Mouse (Mus musculus) cortical plate, adult 2 months (tissue): ENCODE data around the gene Skint9. TPM values are rescaled to one million over a fixed set of nuclear protein-coding genes. Genes with fewer than 3 reads are reported as not detected.
"Not testable (repeated sequence)": the region's sequence is repeated elsewhere in the genome, so short reads cannot be mapped to it uniquely, and the experiment has no call there.

ENCODE experiments used
- H3K27ac ChIP-seq: fragments of 200-500 bp; 2 replicates; pipeline ENCODE4 v1.5.1; 2012; ENCODE audit warnings: low read length, control low read depth, inconsistent platforms; ENCODE audit not compliant: insufficient read depth
- H3K4me1 ChIP-seq: fragments of 200-500 bp; 2 replicates; pipeline ENCODE4 v1.6.1; 2011; ENCODE audit warnings: low read length; ENCODE audit not compliant: control insufficient read depth, insufficient read depth
- H3K4me3 ChIP-seq: fragments of 200-500 bp; 2 replicates; pipeline ENCODE4 v1.5.1; 2011; ENCODE audit warnings: mild to moderate bottlenecking, low read length, control low read depth; ENCODE audit not compliant: insufficient read depth
- CTCF ChIP-seq: fragments of 200-500 bp; IDR thresholded peaks from 2 replicates; pipeline ENCODE4 v1.5.1; 2011; ENCODE audit warnings: mild to moderate bottlenecking, control low read depth, low read length; ENCODE audit not compliant: insufficient read depth; ENCODE audit errors: extremely low read depth
- POLR2A ChIP-seq: fragments of 200-500 bp; IDR thresholded peaks from 2 replicates; pipeline ENCODE4 v1.6.1; 2011; ENCODE audit warnings: mild to moderate bottlenecking, low read length, control low read depth; ENCODE audit not compliant: insufficient read depth; ENCODE audit errors: extremely low read depth
- polyA plus RNA-seq: library from polyadenylated mRNA; depleted of rRNA; stranded (reverse); fragments of >200 nt; gene quantifications from 2 replicates; pipeline ENCODE4 v1.2.3, GENCODE M21; 2012; rRNA removed

Skint9 gene
- polyA plus RNA-seq: not detected in 2 replicates

- TF ChIP-seq CTCF (no peak), POLR2A (no peak)
- no peak within 1 kb of the TSS for H3K27ac ChIP-seq
- no peaks in the 10 kb centered on the region for H3K4me1 ChIP-seq
- no peak within 1 kb of the TSS for H3K4me3 ChIP-seq
These were observed at the start of gene Skint9 for GRCm38 (mm10) chr4:112433885-112434284. Gene Skint9, minus strand, starts transcription at chr4:112433985.

DNA sequence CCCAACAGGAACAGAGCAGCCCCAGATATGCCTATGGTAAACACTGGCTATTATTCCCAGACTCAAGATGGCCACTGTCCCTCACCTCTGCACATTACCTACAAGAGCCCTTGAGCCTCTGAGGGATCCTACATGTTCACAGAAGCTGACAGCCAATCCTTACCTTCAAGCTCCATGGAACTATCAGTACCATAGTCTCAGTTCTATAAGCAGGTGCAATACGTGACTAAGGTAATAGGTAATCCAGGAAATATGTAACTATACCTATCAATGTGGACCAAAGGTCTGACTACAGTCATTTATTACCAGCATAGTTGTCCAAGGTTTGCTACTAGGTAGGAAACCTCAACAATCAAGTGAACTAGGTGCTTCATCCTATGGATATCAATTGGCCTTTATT, 1.1 kb downstream of the Skint9 start:
- Histone ChIP-seq H3K27ac (no peak overlapping the region), H3K4me1 (no peaks in the 10 kb centered on the region), H3K4me3 (no peak overlapping the region)
- no peak for TF ChIP-seq POLR2A
- TF ChIP-seq CTCF: no peak

GRCm38 (mm10) chr4:112432223-112432622, 1.6 kb downstream of the Skint9 start:
- H3K4me3 ChIP-seq: no peak overlapping the region
- H3K27ac ChIP-seq: no peak overlapping the region
- no peaks in the 10 kb centered on the region for H3K4me1 ChIP-seq
- no peak for TF ChIP-seq POLR2A
- TF ChIP-seq CTCF: no peak

- not testable (repeated sequence) for H3K4me1 ChIP-seq, H3K27ac ChIP-seq, H3K4me3 ChIP-seq
These were observed 84.7 kb downstream of the Skint9 start for GRCm38 (mm10) chr4:112349111-112349510.

Other genes with a start within 250 kb of the Skint9 start
- 0.04 TPM in 2 replicates for gene Skint3, start 201.7 kb downstream of the Skint9 start, polyA plus RNA-seq
- gene Skint2, start 123.2 kb upstream of the Skint9 start, polyA plus RNA-seq: not detected in 2 replicates